Mouse (Mus musculus): ENCODE results near the gene Id1. TPM values are rescaled to one million over a fixed set of nuclear protein-coding genes. Genes with fewer than 3 reads are reported as not detected.

The Id1 gene
- polyA plus RNA-seq, 1 experiment from 2014 or later = 330 TPM

GRCm38 (mm10) chr2:152724332-152724723, 11.7 kb upstream of the Id1 start:
- ATAC-seq (ENCODE audit: insufficient number of reproducible peaks, insufficient read depth, low FRiP score, low TSS enrichment, low read depth) = no peak

GRCm38 (mm10) chr2:152725178-152725750, 10.8 kb upstream of the Id1 start:
- Histone ChIP-seq H3K9me3 (no peaks in the 10 kb centered on the region), H3K36me3 (no peaks in the 10 kb centered on the region), H3K9ac (replicated peaks) (0 out of 2 replicates have a peak overlapping the region, but pooled peaks have one; percentile 18), H3K4me3 (replicated peaks) (no peak overlapping the region), H3K27me3 (peaks cover 5% of the 10 kb centered on the region; the same call in 1 of the 2 replicates), H3K4me2 (no peak overlapping the region), H3K4me1 (replicated peaks) (peaks cover 58% of the 10 kb centered on the region), H3K27ac (peak overlapping the region; percentile 47)
- 46% methylated on average over 15 of the region's 15 CpGs for WGBS
- no peak for ATAC-seq (ENCODE audit: insufficient number of reproducible peaks, insufficient read depth, low FRiP score, low TSS enrichment, low read depth)

More at GRCm38 (mm10) chr2:152724332-152724723, 11.7 kb upstream of the Id1 start:
- H3K9me3 ChIP-seq = no peaks in the 10 kb centered on the region
- peak overlapping the region; percentile 73 for H3K4me2 ChIP-seq
- peak overlapping the region; percentile 65 for H3K9ac ChIP-seq (replicated peaks)
- peaks cover 49% of the 10 kb centered on the region for H3K4me1 ChIP-seq (replicated peaks)
- H3K36me3 ChIP-seq = no peaks in the 10 kb centered on the region
- peak overlapping the region; percentile 62; the same call in 1 of the 2 replicates for H3K27ac ChIP-seq
- H3K4me3 ChIP-seq (replicated peaks) = peak overlapping the region; percentile 38
- WGBS = 57% methylated on average over 3 of the region's 3 CpGs
- H3K27me3 ChIP-seq = peaks cover 5% of the 10 kb centered on the region; the same call in 1 of the 2 replicates

- Histone ChIP-seq H3K9me3 (no peaks in the 10 kb centered on the region), H3K4me2 (no peak overlapping the region), H3K4me1 (replicated peaks) (peaks cover 64% of the 10 kb centered on the region), H3K27me3 (peaks cover 5% of the 10 kb centered on the region; the same call in 1 of the 2 replicates), H3K9ac (replicated peaks) (no peak overlapping the region), H3K27ac (0 out of 2 replicates have a peak overlapping the region, but pooled peaks have one; percentile 47), H3K36me3 (no peaks in the 10 kb centered on the region), H3K4me3 (replicated peaks) (no peak overlapping the region)
- 61% methylated on average over 6 of the region's 6 CpGs for WGBS
- no peak for ATAC-seq (ENCODE audit: insufficient number of reproducible peaks, insufficient read depth, low FRiP score, low TSS enrichment, low read depth)
Observed at GRCm38 (mm10) chr2:152726213-152726612, 9.8 kb upstream of the Id1 start.

- no peak overlapping the region for H3K9ac ChIP-seq (replicated peaks)
- peaks cover 5% of the 10 kb centered on the region; the same call in 1 of the 2 replicates for H3K27me3 ChIP-seq
- no peaks in the 10 kb centered on the region for H3K36me3 ChIP-seq
- 68% methylated on average over 6 of the region's 6 CpGs for WGBS
- H3K4me2 ChIP-seq = no peak overlapping the region
- ATAC-seq (ENCODE audit: insufficient number of reproducible peaks, insufficient read depth, low FRiP score, low TSS enrichment, low read depth) = no peak
- H3K4me1 ChIP-seq (replicated peaks) = peaks cover 66% of the 10 kb centered on the region
- no peaks in the 10 kb centered on the region for H3K9me3 ChIP-seq
- no peak overlapping the region for H3K4me3 ChIP-seq (replicated peaks)
- peak overlapping the region; percentile 95 for H3K27ac ChIP-seq
Observed at GRCm38 (mm10) chr2:152726751-152727335, 9.2 kb upstream of the Id1 start.

- Histone ChIP-seq H3K27ac (peak overlapping the region; percentile 95), H3K9ac (replicated peaks) (no peak overlapping the region), H3K36me3 (no peaks in the 10 kb centered on the region), H3K27me3 (peaks cover 5% of the 10 kb centered on the region; the same call in 1 of the 2 replicates), H3K4me2 (no peak overlapping the region), H3K4me3 (replicated peaks) (no peak overlapping the region), H3K4me1 (replicated peaks) (peaks cover 74% of the 10 kb centered on the region), H3K9me3 (no peaks in the 10 kb centered on the region)
- WGBS = 83% methylated on average over 14 of the region's 14 CpGs
- ATAC-seq (ENCODE audit: insufficient number of reproducible peaks, insufficient read depth, low FRiP score, low TSS enrichment, low read depth) = no peak
Observed at GRCm38 (mm10) chr2:152727795-152728510, 8.1 kb upstream of the Id1 start.

GRCm38 (mm10) chr2:152728594-152728993, 7.5 kb upstream of the Id1 start:
- Histone ChIP-seq H3K9me3 (no peaks in the 10 kb centered on the region), H3K36me3 (no peaks in the 10 kb centered on the region), H3K4me2 (no peak overlapping the region), H3K27me3 (peaks cover 4% of the 10 kb centered on the region; the same call in 1 of the 2 replicates), H3K9ac (replicated peaks) (no peak overlapping the region), H3K27ac (peak overlapping the region; percentile 95), H3K4me1 (replicated peaks) (peaks cover 78% of the 10 kb centered on the region), H3K4me3 (replicated peaks) (no peak overlapping the region)
- 81% methylated on average over 7 of the region's 7 CpGs for WGBS
- no peak for ATAC-seq (ENCODE audit: insufficient number of reproducible peaks, insufficient read depth, low FRiP score, low TSS enrichment, low read depth)

GRCm38 (mm10) chr2:152729013-152729635, 6.9 kb upstream of the Id1 start:
- H3K27me3 ChIP-seq = no peaks in the 10 kb centered on the region
- no peak for ATAC-seq (ENCODE audit: insufficient number of reproducible peaks, insufficient read depth, low FRiP score, low TSS enrichment, low read depth)
- peaks cover 78% of the 10 kb centered on the region for H3K4me1 ChIP-seq (replicated peaks)
- H3K27ac ChIP-seq = peak overlapping the region; percentile 95
- H3K4me3 ChIP-seq (replicated peaks) = 0 out of 2 replicates have a peak overlapping the region, but pooled peaks have one; percentile 2
- WGBS = 17% methylated on average over 8 of the region's 8 CpGs
- no peak overlapping the region for H3K9ac ChIP-seq (replicated peaks)
- H3K36me3 ChIP-seq = no peaks in the 10 kb centered on the region
- no peaks in the 10 kb centered on the region for H3K9me3 ChIP-seq
- peak overlapping the region; percentile 21; the same call in 1 of the 2 replicates for H3K4me2 ChIP-seq

GRCm38 (mm10) chr2:152729636-152730020, 6.4 kb upstream of the Id1 start:
- Histone ChIP-seq H3K9me3 (no peaks in the 10 kb centered on the region), H3K4me3 (replicated peaks) (0 out of 2 replicates have a peak overlapping the region, but pooled peaks have one; percentile 2), H3K4me2 (peak overlapping the region; percentile 21; the same call in 1 of the 2 replicates), H3K36me3 (no peaks in the 10 kb centered on the region), H3K4me1 (replicated peaks) (peaks cover 78% of the 10 kb centered on the region), H3K9ac (replicated peaks) (no peak overlapping the region), H3K27ac (peak overlapping the region; percentile 95), H3K27me3 (no peaks in the 10 kb centered on the region)
- 12% methylated on average over 7 of the region's 7 CpGs for WGBS
- ATAC-seq (ENCODE audit: insufficient number of reproducible peaks, insufficient read depth, low FRiP score, low TSS enrichment, low read depth) = peak; percentile 84

GRCm38 (mm10) chr2:152733201-152733600, 2.9 kb upstream of the Id1 start:
- whole genome bisulfite sequencing = 93% methylated on average over 2 of the region's 2 CpGs
- H3K4me1 ChIP-seq (replicated peaks) = peaks cover 59% of the 10 kb centered on the region
- H3K36me3 ChIP-seq = peaks cover 8% of the 10 kb centered on the region; the same call in 1 of the 2 replicates
- H3K4me2 ChIP-seq = no peak overlapping the region
- ATAC-seq (ENCODE audit: insufficient number of reproducible peaks, insufficient read depth, low FRiP score, low TSS enrichment, low read depth) = no peak
- H3K27me3 ChIP-seq = no peaks in the 10 kb centered on the region
- no peak overlapping the region for H3K27ac ChIP-seq
- no peak overlapping the region for H3K4me3 ChIP-seq (replicated peaks)
- H3K9me3 ChIP-seq = no peaks in the 10 kb centered on the region
- no peak overlapping the region for H3K9ac ChIP-seq (replicated peaks)

GRCm38 (mm10) chr2:152734501-152734900, 1.6 kb upstream of the Id1 start:
- Histone ChIP-seq H3K9me3 (no peaks in the 10 kb centered on the region), H3K27ac (peak overlapping the region; percentile 99), H3K9ac (replicated peaks) (no peak overlapping the region), H3K4me2 (peak overlapping the region; percentile 93), H3K4me3 (replicated peaks) (peak overlapping the region; percentile 91), H3K27me3 (no peaks in the 10 kb centered on the region), H3K4me1 (replicated peaks) (peaks cover 52% of the 10 kb centered on the region), H3K36me3 (peaks cover 8% of the 10 kb centered on the region; the same call in 1 of the 2 replicates)
- ATAC-seq (ENCODE audit: insufficient number of reproducible peaks, insufficient read depth, low FRiP score, low TSS enrichment, low read depth) = no peak
- WGBS = 8% methylated on average over 10 of the region's 10 CpGs
